Mouse (Mus musculus): ENCODE data around the gene Myo1e.

DNA sequence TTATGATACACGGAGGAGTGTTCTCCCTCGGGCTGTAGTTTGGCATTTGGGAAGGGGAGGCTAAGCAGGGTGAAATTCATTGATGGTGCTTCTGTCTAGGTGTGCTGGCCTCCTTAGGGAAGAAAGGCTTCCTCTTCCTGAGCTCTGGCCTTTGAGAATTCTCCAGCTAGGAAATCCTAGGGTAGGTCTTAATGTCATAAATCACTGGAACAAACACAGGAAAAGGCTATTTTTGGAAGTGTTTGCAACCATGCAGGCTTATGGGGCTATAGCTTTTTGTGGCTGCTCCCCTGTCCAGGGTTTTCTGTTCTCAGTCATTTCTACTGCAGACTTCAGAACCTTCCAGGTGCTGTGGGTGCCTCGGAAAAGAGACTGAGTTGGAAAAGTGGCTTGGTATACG, 16.9 kb downstream of the Myo1e start:
- TF ChIP-seq POLR2A (IDR thresholded peaks at IDR 0.05; ENCODE audit: insufficient read depth, low read depth, low read length): no peak
- no peak for TF ChIP-seq CTCF (IDR thresholded peaks at IDR 0.05; ENCODE audit: insufficient read depth, low read depth, low read length)
